Mouse (Mus musculus) E14TG2a.4 (cell line): ENCODE measurements at regions not wholly inside any gene's neighbourhood (a gene's known extent, or its start where the extent isn't known, plus 50 kb on each side); places are given as distances from the start of the nearest gene placed in this dataset.
"Not testable (repeated sequence)": the region's sequence is repeated elsewhere in the genome, so short reads cannot be mapped to it uniquely, and the experiment has no call there.

Source experiments
- H3K27me3 ChIP-seq: 2 replicates; pipeline ENCODE4 v1.6.1; 2014; ENCODE audit warnings: low read length, control low read depth; ENCODE audit not compliant: insufficient read depth
- H3K36me3 ChIP-seq: 2 replicates; pipeline ENCODE4 v1.6.1; 2014; ENCODE audit warnings: low read length, control low read depth; ENCODE audit not compliant: insufficient read depth
- H3K4me1 ChIP-seq: replicated peaks from 2 replicates; pipeline ENCODE4 v1.6.1; 2014; ENCODE audit warnings: low read depth, low read length, control low read depth
- H3K4me3 ChIP-seq: replicated peaks from 2 replicates; pipeline ENCODE4 v1.5.1; 2014; ENCODE audit warnings: mild to moderate bottlenecking, low read length
- H3K9me3 ChIP-seq: 2 replicates; pipeline ENCODE4 v1.6.1; 2014; ENCODE audit warnings: low read length, control low read depth
- CTCF ChIP-seq: conservative IDR thresholded peaks from 2 replicates; pipeline ENCODE4 v1.5.1; 2014; ENCODE audit warnings: low read length
- NANOG ChIP-seq: IDR thresholded peaks from 2 replicates; pipeline ENCODE4 v1.6.1; 2014; ENCODE audit warnings: borderline replicate concordance, low read length, mixed read lengths
- POU5F1 ChIP-seq: IDR thresholded peaks from 2 replicates; pipeline ENCODE4 v1.6.1; 2014; ENCODE audit warnings: low read length, borderline replicate concordance

- TF ChIP-seq CTCF (no peak), POU5F1 (no peak), NANOG (no peak)
- Histone ChIP-seq H3K4me3 (no peak overlapping the region), H3K4me1 (no peaks in the 10 kb centered on the region), H3K27me3 (no peaks in the 10 kb centered on the region), H3K36me3 (no peaks in the 10 kb centered on the region), H3K9me3 (no peaks in the 10 kb centered on the region)
Observed at GRCm38 (mm10) chr1:102274456-102274855, 2493.9 kb upstream of the Cdh20 start.

GRCm38 (mm10) chr1:102288288-102288687 is 2480.0 kb upstream of the Cdh20 start:
- Histone ChIP-seq H3K9me3 (no peaks in the 10 kb centered on the region), H3K4me1 (no peaks in the 10 kb centered on the region), H3K4me3 (no peak overlapping the region), H3K27me3 (no peaks in the 10 kb centered on the region), H3K36me3 (no peaks in the 10 kb centered on the region)
- no peak for TF ChIP-seq POU5F1
- no peak for TF ChIP-seq NANOG
- TF ChIP-seq CTCF = no peak

- Histone ChIP-seq H3K4me3 (no peak overlapping the region), H3K9me3 (peaks cover 64% of the 10 kb centered on the region), H3K36me3 (no peaks in the 10 kb centered on the region), H3K27me3 (no peaks in the 10 kb centered on the region), H3K4me1 (no peaks in the 10 kb centered on the region)
- TF ChIP-seq NANOG (no peak), CTCF (no peak), POU5F1 (no peak)
Observed at GRCm38 (mm10) chr1:102303526-102303925, 2464.8 kb upstream of the Cdh20 start.

GRCm38 (mm10) chr1:102353136-102353535 is 2415.2 kb upstream of the Cdh20 start:
- H3K36me3 ChIP-seq = no peaks in the 10 kb centered on the region
- H3K4me3 ChIP-seq = no peak overlapping the region
- peaks cover 15% of the 10 kb centered on the region for H3K4me1 ChIP-seq
- H3K9me3 ChIP-seq = no peaks in the 10 kb centered on the region
- H3K27me3 ChIP-seq = no peaks in the 10 kb centered on the region
- TF ChIP-seq POU5F1 = no peak
- TF ChIP-seq NANOG = no peak
- TF ChIP-seq CTCF = no peak

- not testable (repeated sequence) for H3K4me1 ChIP-seq, H3K4me3 ChIP-seq, H3K27me3 ChIP-seq, H3K36me3 ChIP-seq
- H3K9me3 ChIP-seq = peaks cover 20% of the 10 kb centered on the region
Observed at GRCm38 (mm10) chr1:102357911-102358310, 2410.4 kb upstream of the Cdh20 start.

- no peaks in the 10 kb centered on the region for H3K9me3 ChIP-seq
- H3K4me1 ChIP-seq = no peaks in the 10 kb centered on the region
- H3K4me3 ChIP-seq = no peak overlapping the region
- TF ChIP-seq CTCF (peak; percentile 37), NANOG (no peak)
- H3K27me3 ChIP-seq = no peaks in the 10 kb centered on the region
- no peaks in the 10 kb centered on the region for H3K36me3 ChIP-seq
Observed at GRCm38 (mm10) chr1:102378613-102379012, 2389.7 kb upstream of the Cdh20 start.
